Mouse (Mus musculus) stomach, postnatal 0 days (tissue): ENCODE data around the gene Prdm16. TPM values are rescaled to one million over a fixed set of nuclear protein-coding genes. Genes with fewer than 3 reads are reported as not detected.

Experiments
- ATAC-seq: fragments of 200-750 bp; cut with Nextera tagmentation; 2 replicates; pipeline ENCODE4 v1.8.0; 2017; ENCODE audit not compliant: low FRiP score, low TSS enrichment
- DNase-seq: peaks from one replicate; pipeline ENCODE4 v3.0.0-alpha.2; 2016; ENCODE audit warnings: low spot score
- H3K27ac ChIP-seq: fragments of 300-500 bp; sonication (generic); replicated peaks from 2 replicates; pipeline ENCODE4 v1.5.1; 2014; ENCODE audit warnings: mild to moderate bottlenecking, control low read depth
- H3K27me3 ChIP-seq: fragments of 300-500 bp; sonication (generic); 2 replicates; pipeline ENCODE4 v1.6.1; 2014; ENCODE audit warnings: low read length; ENCODE audit not compliant: control insufficient read depth, insufficient read depth
- H3K36me3 ChIP-seq: fragments of 300-500 bp; sonication (generic); 2 replicates; pipeline ENCODE4 v1.6.1; 2014; ENCODE audit warnings: low read length, mixed read lengths; ENCODE audit not compliant: control insufficient read depth, insufficient read depth
- H3K4me1 ChIP-seq: fragments of 300-500 bp; sonication (generic); replicated peaks from 2 replicates; pipeline ENCODE4 v1.6.1; 2014; ENCODE audit warnings: antibody characterized with exemption; ENCODE audit not compliant: control insufficient read depth, insufficient read depth
- H3K4me2 ChIP-seq: fragments of 300-500 bp; sonication (generic); replicated peaks from 2 replicates; pipeline ENCODE4 v1.6.1; 2014; ENCODE audit warnings: low read depth, mild to moderate bottlenecking, control low read depth, moderate library complexity
- H3K4me3 ChIP-seq: fragments of 300-500 bp; sonication (generic); 2 replicates; pipeline ENCODE4 v1.5.1; 2014; ENCODE audit warnings: low read depth, low read length, control low read depth
- H3K9ac ChIP-seq: fragments of 300-500 bp; sonication (generic); 2 replicates; pipeline ENCODE4 v1.6.1; 2014; ENCODE audit warnings: mild to moderate bottlenecking, low read length, control low read depth, mixed read lengths
- H3K9me3 ChIP-seq: fragments of 300-500 bp; sonication (generic); 2 replicates; pipeline ENCODE4 v1.6.1; 2016; ENCODE audit warnings: low read length; ENCODE audit not compliant: control insufficient read depth
- CTCF ChIP-seq: IDR thresholded peaks from 2 replicates; pipeline ENCODE4 v1.5.1; 2016; ENCODE audit warnings: antibody characterized with exemption, low read depth, mild to moderate bottlenecking, moderate library complexity
- EP300 ChIP-seq: optimal IDR thresholded peaks from 2 replicates; pipeline ENCODE3; 2016; ENCODE audit warnings: antibody characterized with exemption
- WGBS: fragments of 180-500 bp; shearing (Covaris S2); extraction: QIAGEN DNeasy Blood & Tissue Kit; methylation state at CpG from one replicate; pipeline ENCODE4 v1.1.7; 2014; 5-methylcytosine and 5-hydroxymethylcytosine counted together
- polyA plus RNA-seq: library from polyadenylated mRNA; unstranded; fragments of >200 nt; fragmentation: Nextera tagmentation; extraction: Ambion mirVana; gene quantifications from 2 replicates; pipeline ENCODE4 v1.2.1, GENCODE M21; 2015

The Prdm16 gene
- polyA plus RNA-seq, 1 experiment from 2014 or later: 15.6 TPM

GRCm38 (mm10) chr4:154567942-154568341 lies 68.7 kb downstream of the Prdm16 start:
- H3K4me2 ChIP-seq: no peak overlapping the region
- no peaks in the 10 kb centered on the region for H3K27me3 ChIP-seq
- H3K36me3 ChIP-seq: no peaks in the 10 kb centered on the region
- no peaks in the 10 kb centered on the region for H3K4me1 ChIP-seq
- H3K4me3 ChIP-seq: no peak overlapping the region
- DNase-seq: no peak
- WGBS: 34% methylated on average over 11 of the region's 11 CpGs
- H3K27ac ChIP-seq: no peak overlapping the region; the same call in 1 of the 2 replicates
- no peak for ATAC-seq
- no peak overlapping the region for H3K9ac ChIP-seq
- TF ChIP-seq EP300 (no peak), CTCF (no peak)
- no peaks in the 10 kb centered on the region for H3K9me3 ChIP-seq

GRCm38 (mm10) chr4:154563201-154563600 lies 73.5 kb downstream of the Prdm16 start:
- Histone ChIP-seq H3K36me3 (no peaks in the 10 kb centered on the region), H3K27ac (no peak overlapping the region), H3K4me2 (no peak overlapping the region), H3K27me3 (no peaks in the 10 kb centered on the region), H3K4me1 (no peaks in the 10 kb centered on the region), H3K9me3 (no peaks in the 10 kb centered on the region), H3K9ac (no peak overlapping the region), H3K4me3 (no peak overlapping the region)
- DNase-seq (no peak), ATAC-seq (no peak)
- TF ChIP-seq CTCF: no peak
- no peak for TF ChIP-seq EP300
- 86% methylated on average over 6 of the region's 6 CpGs for WGBS

- no peak for ATAC-seq
- Histone ChIP-seq H3K9ac (no peak overlapping the region), H3K4me3 (no peak overlapping the region), H3K4me2 (no peak overlapping the region), H3K9me3 (no peaks in the 10 kb centered on the region), H3K27me3 (no peaks in the 10 kb centered on the region), H3K27ac (no peak overlapping the region), H3K4me1 (no peaks in the 10 kb centered on the region), H3K36me3 (no peaks in the 10 kb centered on the region)
- no peak for DNase-seq
- WGBS: 84% methylated on average over 5 of the region's 5 CpGs
- TF ChIP-seq EP300 (no peak), CTCF (no peak)
Observed at GRCm38 (mm10) chr4:154558041-154558440, 78.6 kb downstream of the Prdm16 start.

GRCm38 (mm10) chr4:154557168-154557567 lies 79.5 kb downstream of the Prdm16 start:
- no peak for TF ChIP-seq CTCF
- TF ChIP-seq EP300: no peak
- Histone ChIP-seq H3K36me3 (no peaks in the 10 kb centered on the region), H3K4me2 (no peak overlapping the region), H3K27me3 (no peaks in the 10 kb centered on the region), H3K4me3 (no peak overlapping the region), H3K27ac (no peak overlapping the region), H3K4me1 (no peaks in the 10 kb centered on the region), H3K9ac (no peak overlapping the region), H3K9me3 (no peaks in the 10 kb centered on the region)
- DNase-seq (no peak), ATAC-seq (no peak)
- 81% methylated on average over 11 of the region's 11 CpGs for WGBS

- Histone ChIP-seq H3K4me1 (no peaks in the 10 kb centered on the region), H3K9me3 (no peaks in the 10 kb centered on the region), H3K36me3 (no peaks in the 10 kb centered on the region), H3K27me3 (no peaks in the 10 kb centered on the region), H3K9ac (no peak overlapping the region), H3K27ac (no peak overlapping the region), H3K4me2 (no peak overlapping the region), H3K4me3 (no peak overlapping the region)
- 74% methylated on average over 11 of the region's 11 CpGs for WGBS
- no peak for DNase-seq
- TF ChIP-seq EP300: no peak
- no peak for TF ChIP-seq CTCF
- ATAC-seq: no peak
Observed at GRCm38 (mm10) chr4:154556418-154556817, 80.3 kb downstream of the Prdm16 start.

GRCm38 (mm10) chr4:154549961-154550393 lies 86.7 kb downstream of the Prdm16 start:
- Histone ChIP-seq H3K4me3 (no peak overlapping the region), H3K4me2 (no peak overlapping the region; the same call in 1 of the 2 replicates), H3K27ac (no peak overlapping the region), H3K4me1 (no peaks in the 10 kb centered on the region; the same call in 1 of the 2 replicates), H3K9ac (no peak overlapping the region), H3K27me3 (no peaks in the 10 kb centered on the region), H3K9me3 (no peaks in the 10 kb centered on the region), H3K36me3 (no peaks in the 10 kb centered on the region)
- 39% methylated on average over 17 of the region's 17 CpGs for WGBS
- DNase-seq (no peak), ATAC-seq (no peak)
- no peak for TF ChIP-seq EP300
- TF ChIP-seq CTCF: no peak
